Mouse (Mus musculus) urinary bladder, postnatal 14 days (tissue): Measurements from ENCODE around the gene Pcif1.
"Not testable (repeated sequence)": the region's sequence is repeated elsewhere in the genome, so short reads cannot be mapped to it uniquely, and the experiment has no call there.

Experiments used
- DNase-seq: peaks from one replicate; pipeline ENCODE4 v3.0.0; 2021; ENCODE audit warnings: low spot score

Gene Pcif1

DNA sequence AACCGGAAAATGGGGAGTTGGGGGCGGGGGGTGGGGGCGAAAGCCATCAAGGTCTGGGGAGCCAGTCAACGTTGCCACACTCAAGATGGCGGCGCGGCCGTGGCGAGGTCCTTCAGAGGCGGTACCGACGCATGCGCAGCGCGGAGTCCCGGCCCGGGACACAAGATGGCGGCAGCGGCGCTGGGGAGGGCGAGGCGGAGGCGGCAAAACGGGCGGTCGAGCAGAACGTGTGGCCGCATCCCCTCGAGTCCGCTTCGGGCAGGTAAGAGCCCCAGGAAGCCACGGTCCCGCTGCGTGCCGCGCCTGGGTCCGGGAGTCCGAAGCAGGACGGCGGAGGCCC is at the start of gene Pcif1:
Gene Pcif1, plus strand, starts transcription at position 77 of the 340 bp plus-strand sequence.
- DNase-seq, result peak; percentile 91

DNA sequence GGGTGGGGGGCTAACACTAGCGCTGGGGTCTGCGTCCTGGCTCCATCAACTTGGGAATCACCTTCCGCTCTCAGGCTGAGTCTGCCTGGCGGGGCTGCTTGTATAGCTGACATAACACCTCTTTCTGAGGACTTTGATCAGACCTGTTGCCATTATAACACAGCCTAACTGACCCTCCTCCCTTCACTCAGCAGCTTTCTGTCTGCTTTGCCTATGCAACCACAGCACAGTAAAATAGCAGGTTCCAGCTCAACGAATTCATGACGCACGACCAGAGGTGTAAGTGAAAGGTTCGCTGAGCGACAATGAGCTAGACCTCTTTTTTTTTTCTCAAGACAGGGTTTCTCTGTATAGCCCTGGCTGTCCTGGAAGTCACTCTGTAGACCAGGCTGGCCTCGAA is 48.1 kb upstream of the Pcif1 start:
- DNase-seq, result no peak

DNA sequence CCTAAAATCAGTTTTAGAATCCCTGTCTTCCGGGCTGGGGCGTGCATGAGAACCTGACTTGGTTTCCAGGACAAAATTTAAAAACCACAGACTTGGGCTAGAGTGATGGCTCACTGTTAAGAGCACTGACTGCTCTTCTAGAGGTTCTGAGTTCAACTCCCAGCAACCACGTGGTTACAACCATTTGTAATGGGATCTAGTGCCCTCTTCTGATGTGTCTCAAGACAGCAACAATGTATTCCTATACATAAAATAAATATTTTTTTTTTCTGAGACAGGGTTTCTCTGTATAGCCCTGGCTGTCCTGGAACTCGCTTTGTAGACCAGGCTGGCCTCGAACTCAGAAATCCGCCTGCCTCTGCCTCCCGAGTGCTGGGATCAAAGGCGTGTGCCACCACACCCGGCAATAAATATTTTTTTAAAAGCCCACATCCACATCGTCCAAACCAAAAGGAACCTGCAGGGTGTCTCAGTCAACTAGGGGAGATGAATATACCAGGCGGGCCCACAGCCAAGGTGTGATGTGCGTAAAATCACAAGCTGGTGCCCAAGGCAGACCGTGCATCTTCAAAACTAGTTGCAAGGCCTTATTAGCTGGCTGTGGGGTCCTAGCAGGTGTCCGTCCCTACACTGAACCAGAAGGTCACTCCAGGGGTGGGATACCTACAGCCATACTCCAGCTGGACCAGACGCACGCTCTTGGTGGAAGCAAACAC is 46.9 kb upstream of the Pcif1 start:
- no peak for DNase-seq

DNA sequence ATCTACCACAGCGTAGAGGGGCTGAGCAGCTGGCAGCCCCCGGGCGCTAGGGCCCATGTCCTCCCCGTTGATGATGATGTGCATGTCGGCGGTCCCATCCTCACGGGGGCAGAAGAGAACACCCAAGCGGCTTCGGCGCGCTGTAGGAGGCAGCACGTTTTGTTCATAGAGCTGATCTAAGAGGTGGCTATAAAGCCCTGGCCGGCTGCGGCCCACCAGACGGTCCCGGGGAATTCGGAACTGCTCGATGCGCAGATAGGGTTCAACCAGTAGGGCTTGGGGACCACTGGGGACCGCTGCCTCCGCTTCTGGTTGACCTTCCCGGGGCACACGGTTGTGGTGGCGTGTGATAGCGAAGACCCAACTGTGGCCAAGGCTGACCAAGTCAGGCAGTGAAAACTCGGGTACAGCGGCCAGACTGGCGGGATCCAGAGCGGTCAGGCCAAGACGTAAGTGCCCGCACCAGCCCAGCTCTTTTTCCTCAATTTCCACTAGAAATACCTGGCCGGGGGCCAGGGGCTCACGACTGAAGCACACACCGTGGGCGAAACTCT is 46.3 kb upstream of the Pcif1 start, which contains the start of gene Ctsa:
Gene Ctsa, plus strand, starts transcription at position 126 of the 554 bp plus-strand sequence.
- DNase-seq, result peak; percentile 75

DNA sequence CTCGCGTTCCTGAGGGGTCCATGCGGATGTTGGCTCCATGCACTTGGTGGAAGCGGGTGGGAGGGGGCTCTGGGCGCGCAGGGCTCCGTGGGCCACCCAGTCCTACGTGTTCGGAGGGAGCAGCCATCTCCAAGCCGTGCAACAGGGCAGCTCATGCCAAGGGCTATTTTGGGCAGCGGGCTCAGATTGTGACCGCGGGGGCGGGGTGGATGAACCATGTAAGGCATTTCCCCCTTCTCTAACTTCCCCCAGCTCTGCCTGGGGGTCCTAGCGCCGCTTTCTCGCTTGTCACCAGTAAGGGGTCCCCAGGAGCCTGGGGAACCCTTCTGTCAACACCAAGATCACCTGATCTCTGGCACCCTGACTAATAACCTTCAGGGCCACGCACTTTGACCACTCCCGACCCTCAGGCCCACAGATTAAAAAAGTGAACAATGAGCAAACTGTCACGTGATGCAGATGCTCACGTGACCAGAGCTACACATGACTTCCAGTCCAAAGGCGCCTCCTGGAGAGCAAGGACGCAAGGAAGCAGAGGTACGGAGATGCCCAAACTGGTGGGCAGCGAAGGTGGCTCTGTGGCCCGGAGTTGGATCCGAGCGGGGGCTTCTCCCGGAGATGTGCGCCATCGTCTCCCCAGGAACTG is 45.7 kb upstream of the Pcif1 start, which contains the start of gene Neurl2:
Gene Neurl2, minus strand, starts transcription at position 143 of the 646 bp plus-strand sequence.
- DNase-seq, result peak; percentile 91

DNA sequence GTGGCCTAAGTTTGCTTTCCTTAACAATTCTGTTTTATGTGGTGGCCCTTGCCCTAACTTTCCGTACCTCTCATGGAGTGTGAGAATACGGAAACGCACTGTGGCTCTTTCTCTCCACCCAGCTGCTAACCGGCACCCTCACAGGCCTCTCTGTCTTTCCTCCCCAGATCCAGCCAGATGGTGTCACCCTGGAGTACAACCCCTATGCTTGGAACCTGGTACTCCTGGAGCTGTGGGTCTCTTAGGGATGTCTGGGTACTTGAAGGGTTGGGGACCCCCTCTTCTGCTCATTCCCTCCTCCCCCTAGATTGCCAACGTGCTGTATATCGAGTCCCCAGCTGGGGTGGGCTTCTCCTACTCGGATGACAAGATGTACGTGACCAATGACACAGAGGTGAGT is 44.6 kb upstream of the Pcif1 start:
- DNase-seq, result no peak

DNA sequence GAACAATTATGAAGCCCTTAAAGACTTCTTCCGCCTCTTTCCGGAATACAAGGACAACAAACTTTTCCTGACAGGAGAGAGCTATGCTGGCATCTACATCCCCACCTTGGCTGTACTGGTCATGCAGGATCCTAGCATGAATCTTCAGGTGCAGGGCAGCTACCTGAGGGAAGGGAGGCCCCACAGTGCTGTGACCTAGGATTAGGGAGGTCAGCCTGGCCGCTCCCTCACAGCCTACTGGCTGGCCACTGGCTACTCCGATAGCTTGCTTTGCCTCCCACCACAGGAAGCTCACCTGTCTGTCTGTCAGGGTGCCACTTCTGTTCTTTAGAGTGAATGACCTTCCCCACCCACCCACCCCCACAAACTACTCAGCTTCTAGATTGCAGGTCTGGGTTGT is 43.9 kb upstream of the Pcif1 start:
- no peak for DNase-seq

DNA sequence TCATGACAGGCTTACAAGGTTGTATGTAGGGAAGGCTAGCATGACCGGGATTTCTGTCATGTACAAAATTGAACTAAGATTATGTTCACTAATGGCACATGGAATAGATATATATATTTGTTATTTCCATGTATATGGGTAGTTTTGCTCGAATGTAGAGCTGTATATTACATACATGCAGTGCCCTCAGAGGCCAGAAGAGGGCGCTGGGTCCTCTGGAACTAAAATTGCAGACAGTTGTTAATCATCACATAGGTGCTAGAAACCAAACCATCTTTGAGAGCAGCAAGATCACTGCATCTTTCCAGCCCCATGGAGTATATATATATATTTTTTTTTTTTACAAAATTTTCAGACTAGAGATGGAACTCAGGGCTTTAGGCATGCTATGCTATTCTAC is 33.3 kb upstream of the Pcif1 start:
- DNase-seq, result no peak

DNA sequence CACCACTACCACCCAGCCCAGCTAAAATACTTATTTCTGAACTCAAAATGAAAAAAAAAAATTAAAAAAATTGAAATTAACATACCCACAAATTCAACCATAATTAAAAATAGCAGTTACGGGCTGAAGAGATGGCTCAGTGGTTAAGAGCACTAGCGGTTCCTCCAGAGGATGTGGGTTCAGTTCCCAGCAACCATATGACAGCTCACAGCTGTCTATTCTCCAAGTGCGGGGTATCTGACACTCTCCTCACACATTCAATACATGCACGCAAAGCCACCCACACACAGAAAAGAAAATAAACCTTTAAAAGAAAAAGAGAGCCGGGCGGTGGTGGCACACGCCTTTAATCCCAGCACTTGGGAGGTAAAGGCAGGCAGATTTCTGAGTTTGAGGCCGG is 29.0 kb upstream of the Pcif1 start:
- no peak for DNase-seq

DNA sequence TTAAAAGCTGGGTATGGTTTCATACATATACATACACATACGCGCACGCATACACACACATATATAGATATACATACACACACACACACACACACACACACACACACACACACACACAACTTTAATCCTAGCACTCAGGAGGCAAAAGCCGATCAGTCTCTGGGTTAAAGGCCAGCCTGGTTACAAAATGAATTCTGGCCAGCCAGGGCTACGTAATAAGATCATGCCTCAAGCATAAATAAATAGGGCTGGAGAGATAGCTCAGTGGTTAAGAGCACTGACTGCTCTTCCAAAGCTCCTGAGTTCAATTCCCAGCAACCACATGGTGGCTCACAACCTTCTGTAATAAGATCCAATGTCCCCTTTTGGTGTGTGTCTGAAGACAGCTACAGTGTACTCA is 23.5 kb upstream of the Pcif1 start:
- DNase-seq, result not testable (repeated sequence)

DNA sequence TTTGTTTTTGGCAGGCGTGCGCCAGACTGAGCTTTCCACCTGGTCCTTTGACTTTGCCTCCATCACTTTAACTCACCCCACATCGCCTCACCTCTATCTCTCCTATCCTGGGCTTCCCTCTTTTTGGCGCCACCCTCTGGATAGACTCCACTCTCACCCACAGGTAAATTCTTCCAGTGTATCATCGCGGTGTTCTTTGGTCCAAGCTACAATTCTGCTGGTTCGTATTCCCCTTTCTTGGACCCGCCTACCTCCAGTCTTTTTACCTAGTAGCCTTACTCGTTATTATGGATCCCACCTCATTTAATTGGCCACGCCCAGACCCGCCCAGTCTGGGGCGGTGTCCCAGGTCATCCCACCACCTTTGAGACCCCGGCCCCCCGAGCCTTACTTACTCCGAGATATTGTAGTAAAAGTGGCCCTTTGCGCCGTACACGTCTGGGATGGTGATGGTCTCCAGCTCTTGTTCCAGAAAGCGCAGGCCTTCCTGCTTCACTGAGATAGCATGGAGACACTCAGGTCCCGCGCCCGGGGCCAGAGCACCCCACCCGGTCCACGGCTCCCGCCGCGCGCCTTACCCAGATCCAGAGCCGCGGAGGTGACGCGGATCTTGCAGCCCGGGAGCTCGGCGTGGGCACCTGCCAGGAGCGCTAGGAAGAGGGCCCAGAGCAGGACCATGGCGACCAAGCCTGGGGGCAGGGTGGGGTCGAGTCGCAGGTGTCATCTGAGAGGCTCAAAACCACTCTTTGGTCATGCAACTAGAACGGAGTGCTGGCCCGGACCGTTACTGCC is 22.6 kb upstream of the Pcif1 start:
- no peak for DNase-seq

DNA sequence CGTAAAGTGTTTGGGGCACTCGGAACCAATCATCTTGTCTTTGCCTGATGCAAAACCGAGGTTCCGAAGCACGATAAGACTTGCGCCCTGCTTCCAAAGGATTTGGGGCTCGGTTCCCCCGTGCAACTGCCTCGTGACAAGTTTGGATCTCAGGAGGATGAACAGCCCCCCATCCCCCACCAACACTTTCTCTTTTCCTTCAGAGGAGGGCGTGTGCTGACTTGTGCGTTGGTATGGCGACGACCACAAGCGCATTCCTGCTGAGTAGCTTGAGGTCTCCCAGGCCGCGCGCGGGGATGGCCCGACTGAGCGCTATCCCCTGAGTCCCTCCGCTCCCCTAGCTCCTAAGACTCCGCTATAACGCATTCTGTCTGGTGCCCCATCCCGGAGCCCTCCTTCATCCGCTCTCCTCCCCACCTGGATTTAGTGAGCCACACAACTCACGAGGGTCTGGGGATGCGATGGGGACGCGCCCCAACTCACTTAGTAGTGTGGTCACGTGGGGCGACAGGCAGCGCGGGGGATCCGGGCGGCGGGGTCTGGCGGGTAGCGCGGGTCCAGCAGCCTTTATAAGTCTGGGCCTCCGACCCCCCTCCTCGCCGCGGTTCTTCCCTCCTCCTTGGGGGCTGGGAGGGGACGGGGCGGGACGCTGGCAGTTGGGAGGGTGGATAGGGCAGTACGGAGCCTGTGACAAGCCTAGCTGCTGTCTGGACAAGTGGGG is 21.8 kb upstream of the Pcif1 start, which contains the start of gene Pltp:
Gene Pltp, minus strand, starts transcription at position 611 of the 721 bp plus-strand sequence.
- peak; percentile 77 for DNase-seq

DNA sequence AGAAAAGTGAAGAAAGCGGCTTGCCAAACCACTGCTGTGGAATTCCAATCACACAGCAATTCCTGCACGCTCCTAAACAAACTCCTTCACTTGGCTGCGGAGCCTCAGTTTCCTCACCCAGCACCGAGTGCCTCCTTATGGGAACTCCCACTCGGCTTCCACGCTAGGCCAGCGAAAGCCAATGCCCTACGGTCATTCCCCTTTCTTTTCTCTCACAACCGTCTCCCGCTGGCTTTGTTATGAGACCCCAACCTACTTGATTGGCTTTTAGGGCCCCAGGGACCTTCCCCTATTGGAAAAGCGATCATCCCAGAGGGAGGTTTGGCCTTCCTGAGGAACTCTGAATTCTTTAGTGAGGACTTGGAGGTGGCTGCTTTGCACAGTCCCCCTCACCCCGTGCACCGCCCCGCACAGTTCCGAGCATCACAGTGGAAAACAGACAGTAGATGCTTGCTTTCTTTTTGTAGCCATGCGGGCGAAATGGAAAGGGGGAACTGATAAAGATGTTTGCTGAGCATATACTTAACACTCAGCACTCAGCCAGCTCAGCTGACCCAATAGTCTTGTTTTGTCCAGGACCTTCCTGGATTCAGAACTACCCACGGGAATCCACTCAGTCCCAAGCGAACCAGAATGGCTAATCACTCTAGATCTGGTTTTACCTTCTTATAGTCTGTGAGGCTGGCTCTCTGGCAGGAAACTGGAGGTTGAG is 21.1 kb upstream of the Pcif1 start:
- DNase-seq, result no peak

DNA sequence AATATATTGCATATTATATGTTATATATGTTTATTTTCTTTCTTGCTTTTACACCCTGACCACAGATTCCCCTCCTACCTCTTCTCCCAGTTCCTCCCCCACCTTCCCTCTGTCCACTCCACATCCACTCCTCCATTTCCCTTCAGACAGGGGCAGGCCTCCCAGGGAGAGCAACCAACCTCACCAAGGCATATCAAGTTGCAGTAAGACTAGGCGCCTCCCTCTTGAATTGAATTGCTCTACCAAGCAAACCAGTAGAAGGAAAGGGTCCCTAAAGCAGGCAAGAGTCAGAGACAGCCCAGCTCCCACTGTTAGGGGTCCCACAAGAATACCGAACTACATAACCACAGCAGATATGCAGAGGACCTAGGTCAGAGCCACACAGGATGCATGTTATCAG is 19.9 kb upstream of the Pcif1 start:
- no peak for DNase-seq

DNA sequence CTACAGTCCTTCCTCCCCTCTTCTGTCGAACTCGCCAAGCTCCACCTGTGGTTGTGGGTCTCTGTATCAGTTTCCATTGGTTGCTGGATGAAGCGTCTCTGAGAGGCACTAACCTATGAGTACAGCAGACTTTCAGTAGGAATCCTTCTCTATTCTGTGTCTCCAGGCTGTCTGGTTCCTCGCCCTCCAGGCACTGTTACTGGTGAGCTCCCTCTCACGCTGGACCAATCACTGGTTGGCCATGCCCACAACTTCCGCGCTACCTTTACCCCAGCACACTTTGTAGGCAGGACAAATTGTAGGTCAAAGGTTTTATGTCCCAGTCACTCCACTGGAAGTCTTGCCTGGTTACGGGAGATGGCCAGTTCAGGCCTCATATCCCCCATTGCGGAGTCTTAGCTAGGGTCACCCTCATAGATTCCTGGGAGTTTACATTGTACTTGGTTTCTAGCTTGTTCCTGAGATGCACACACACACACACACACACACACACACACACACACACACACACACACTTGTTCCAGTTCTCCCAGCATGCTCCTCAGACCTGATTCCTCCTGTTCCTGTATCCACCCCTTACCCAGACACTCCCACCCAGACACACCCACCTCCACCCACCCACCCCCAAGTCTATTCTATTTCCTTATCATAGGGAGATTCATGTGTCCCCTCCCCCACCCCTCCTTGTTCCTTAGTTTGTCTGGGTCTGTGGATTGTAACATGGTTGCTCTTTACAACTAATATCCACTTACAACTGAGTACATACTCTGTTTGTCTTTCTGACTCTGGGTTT is 19.3 kb upstream of the Pcif1 start:
- no peak for DNase-seq

DNA sequence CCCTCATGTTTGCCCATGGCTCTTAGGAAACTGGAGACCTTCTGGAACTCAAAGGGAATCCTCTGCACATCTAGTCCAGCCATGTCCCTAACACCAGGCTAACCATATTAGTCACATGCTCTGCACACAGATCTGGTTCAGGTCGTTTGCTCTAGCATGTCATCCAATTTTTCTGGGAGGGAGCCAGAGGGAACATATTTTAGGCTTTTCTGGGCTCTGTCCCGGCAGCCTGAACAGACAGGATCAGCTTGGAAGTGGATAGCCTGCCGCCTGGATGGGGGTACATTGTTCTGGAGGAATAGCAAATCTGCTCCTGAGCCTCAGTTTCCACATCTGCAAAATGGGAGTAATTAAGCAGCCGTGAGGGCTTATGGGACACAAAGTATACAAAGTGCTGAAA is 18.0 kb upstream of the Pcif1 start:
- no peak for DNase-seq

DNA sequence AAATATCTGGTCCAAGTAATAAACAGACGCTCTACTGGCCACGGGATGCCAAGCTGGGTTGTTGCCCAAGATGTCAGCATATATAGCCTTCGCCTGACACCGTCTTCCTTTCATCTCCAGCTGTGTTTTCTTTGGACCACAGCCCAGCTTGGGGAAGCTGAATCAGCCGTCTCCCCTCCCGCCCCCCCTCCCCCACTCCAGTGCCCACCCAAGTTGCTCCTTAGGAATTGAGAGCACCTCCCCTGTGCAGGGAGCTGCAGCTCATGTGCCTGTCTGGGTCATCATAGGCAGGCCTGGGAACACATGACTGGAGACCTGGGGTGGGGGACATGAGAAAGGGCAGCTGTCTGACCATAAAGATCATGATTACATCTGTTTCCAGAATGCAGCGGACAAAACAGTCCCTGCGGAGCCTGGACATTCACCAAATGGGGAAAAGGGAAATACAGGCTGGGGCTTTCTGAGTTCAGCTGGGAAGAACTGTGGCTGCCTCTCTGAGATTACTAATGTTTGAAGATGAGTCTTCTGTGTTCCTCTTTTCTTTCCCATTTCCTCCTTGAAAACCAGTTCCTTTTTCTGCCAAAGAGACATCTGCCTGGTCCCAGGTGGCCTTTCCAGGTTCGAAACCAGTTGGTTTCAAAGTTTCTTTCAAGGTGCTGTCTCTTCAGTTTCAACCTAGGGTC is 16.8 kb upstream of the Pcif1 start:
- DNase-seq, result peak; percentile 66

DNA sequence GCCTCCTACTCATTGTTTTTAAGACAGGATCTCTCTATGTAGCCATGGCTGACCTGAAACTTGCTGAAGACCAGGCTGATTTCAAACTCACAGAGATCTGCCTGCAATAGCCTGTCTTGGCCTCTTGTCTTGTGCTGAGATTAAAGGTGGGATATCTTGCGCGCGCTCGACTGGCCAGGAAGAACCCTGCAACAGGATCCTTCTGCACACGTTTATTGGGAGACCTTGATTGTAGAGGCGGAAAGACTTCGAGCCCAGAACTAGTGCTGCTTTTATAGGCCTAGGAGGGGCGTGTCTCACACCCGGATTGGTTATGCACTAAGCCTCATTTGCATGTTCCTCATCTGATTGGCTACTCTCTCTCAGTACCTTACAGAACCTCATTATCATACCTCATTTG is 15.7 kb upstream of the Pcif1 start:
- DNase-seq, result not testable (repeated sequence)

DNA sequence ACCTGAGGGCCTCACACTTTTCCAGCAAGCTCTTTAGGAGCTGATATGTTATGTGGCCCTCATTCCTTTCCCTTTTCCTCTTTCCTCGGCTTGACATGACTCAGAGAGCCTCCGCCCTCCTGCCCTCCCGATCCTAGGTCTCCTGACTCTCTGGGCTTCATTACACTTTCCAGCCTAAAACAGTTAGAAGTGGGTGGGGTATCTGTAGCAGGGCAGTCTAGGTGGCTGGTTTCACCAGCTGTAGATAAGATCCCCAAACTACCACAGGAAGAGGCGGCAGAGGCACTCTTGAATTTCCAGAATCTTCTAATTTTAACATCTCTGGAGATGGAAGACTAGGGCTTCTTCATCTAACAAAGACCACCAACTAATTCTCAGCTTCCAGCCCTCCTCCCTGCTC is 14.5 kb upstream of the Pcif1 start:
- DNase-seq, result no peak
